Mouse (Mus musculus) lung, embryonic 16.5 days (tissue): Measurements from ENCODE around the gene Tenm4. TPM values are rescaled to one million over a fixed set of nuclear protein-coding genes. Genes with fewer than 3 reads are reported as not detected.

ENCODE experiments used
- ATAC-seq: fragments of 200-750 bp; cut with Nextera tagmentation; 2 replicates; pipeline ENCODE4 v1.8.0; 2017; ENCODE audit warnings: low read depth, mild to moderate bottlenecking, moderate library complexity
- H3K27ac ChIP-seq: fragments of 300-500 bp; sonication (generic); 2 replicates; pipeline ENCODE4 v1.5.1; 2014; ENCODE audit warnings: mild to moderate bottlenecking, control low read depth, low read length
- H3K27me3 ChIP-seq: fragments of 300-500 bp; sonication (generic); 2 replicates; pipeline ENCODE4 v1.6.1; 2014; ENCODE audit warnings: low read depth, low read length, mixed read lengths; ENCODE audit not compliant: control insufficient read depth, insufficient read depth
- H3K36me3 ChIP-seq: fragments of 300-500 bp; sonication (generic); 2 replicates; pipeline ENCODE4 v1.6.1; 2014; ENCODE audit warnings: low read length; ENCODE audit not compliant: control insufficient read depth, insufficient read depth
- H3K4me1 ChIP-seq: fragments of 300-500 bp; sonication (generic); replicated peaks from 2 replicates; pipeline ENCODE4 v1.6.1; 2014; ENCODE audit warnings: low read length, mixed read lengths; ENCODE audit not compliant: control insufficient read depth, insufficient read depth
- H3K4me2 ChIP-seq: fragments of 300-500 bp; sonication (generic); 2 replicates; pipeline ENCODE4 v1.6.1; 2014; ENCODE audit warnings: low read depth, low read length, control low read depth
- H3K4me3 ChIP-seq: fragments of 300-500 bp; sonication (generic); 2 replicates; pipeline ENCODE4 v1.5.1; 2014; ENCODE audit warnings: mild to moderate bottlenecking, low read length, control low read depth
- H3K9ac ChIP-seq: fragments of 300-500 bp; sonication (generic); 2 replicates; pipeline ENCODE4 v1.6.1; 2014; ENCODE audit warnings: low read length, control low read depth
- H3K9me3 ChIP-seq: fragments of 300-500 bp; sonication (generic); 2 replicates; pipeline ENCODE4 v1.6.1; 2016; ENCODE audit warnings: low read length; ENCODE audit not compliant: control insufficient read depth
- WGBS: fragments of 180-500 bp; shearing (Covaris S2); extraction: QIAGEN DNeasy Blood & Tissue Kit; methylation state at CpG from one replicate; pipeline ENCODE4 v1.1.7; 2014; 5-methylcytosine and 5-hydroxymethylcytosine counted together
- polyA plus RNA-seq: library from polyadenylated mRNA; unstranded; fragments of >200 nt; fragmentation: Nextera tagmentation; extraction: Ambion mirVana; gene quantifications from 2 replicates; pipeline ENCODE4 v1.2.1, GENCODE M21; 2015

Tenm4 gene
- polyA plus RNA-seq, 1 experiment from 2014 or later = 18.5 TPM

- H3K4me1 ChIP-seq = peaks cover 16% of the 10 kb centered on the region
- no peaks in the 10 kb centered on the region for H3K9me3 ChIP-seq
- H3K27ac ChIP-seq = no peak overlapping the region
- no peak for ATAC-seq
- H3K36me3 ChIP-seq = no peaks in the 10 kb centered on the region
- 54% methylated on average over 4 of the region's 4 CpGs for WGBS
- no peaks in the 10 kb centered on the region for H3K27me3 ChIP-seq
- H3K4me3 ChIP-seq = no peak overlapping the region
- no peak overlapping the region for H3K9ac ChIP-seq
- no peak overlapping the region for H3K4me2 ChIP-seq
These were observed 575.7 kb downstream of the Tenm4 start for GRCm38 (mm10) chr7:96746706-96747105.

- H3K9me3 ChIP-seq = no peaks in the 10 kb centered on the region
- no peak overlapping the region for H3K9ac ChIP-seq
- no peak overlapping the region for H3K4me3 ChIP-seq
- no peak overlapping the region for H3K4me2 ChIP-seq
- H3K36me3 ChIP-seq = no peaks in the 10 kb centered on the region
- peaks cover 15% of the 10 kb centered on the region for H3K4me1 ChIP-seq
- 64% methylated on average over 7 of the region's 7 CpGs for WGBS
- ATAC-seq = no peak
- no peak overlapping the region for H3K27ac ChIP-seq
- H3K27me3 ChIP-seq = no peaks in the 10 kb centered on the region
These were observed 577.5 kb downstream of the Tenm4 start for GRCm38 (mm10) chr7:96748538-96749045.

GRCm38 (mm10) chr7:96749753-96750152 is 578.7 kb downstream of the Tenm4 start:
- no peak overlapping the region for H3K27ac ChIP-seq
- ATAC-seq = peak; percentile 52
- no peak overlapping the region for H3K9ac ChIP-seq
- no peak overlapping the region for H3K4me2 ChIP-seq
- 49% methylated on average over 8 of the region's 8 CpGs for WGBS
- peaks cover 15% of the 10 kb centered on the region for H3K4me1 ChIP-seq
- H3K36me3 ChIP-seq = no peaks in the 10 kb centered on the region
- H3K9me3 ChIP-seq = no peaks in the 10 kb centered on the region
- H3K27me3 ChIP-seq = no peaks in the 10 kb centered on the region
- no peak overlapping the region for H3K4me3 ChIP-seq

- H3K4me3 ChIP-seq = no peak overlapping the region
- peaks cover 15% of the 10 kb centered on the region for H3K4me1 ChIP-seq
- H3K9ac ChIP-seq = no peak overlapping the region
- 90% methylated on average over 2 of the region's 2 CpGs for WGBS
- ATAC-seq = no peak
- no peak overlapping the region for H3K4me2 ChIP-seq
- no peaks in the 10 kb centered on the region for H3K36me3 ChIP-seq
- no peaks in the 10 kb centered on the region for H3K9me3 ChIP-seq
- no peak overlapping the region for H3K27ac ChIP-seq
- no peaks in the 10 kb centered on the region for H3K27me3 ChIP-seq
These were observed 580.2 kb downstream of the Tenm4 start for GRCm38 (mm10) chr7:96751236-96751635.

- WGBS = 87% methylated on average over 2 of the region's 2 CpGs
- no peaks in the 10 kb centered on the region for H3K36me3 ChIP-seq
- no peak overlapping the region for H3K9ac ChIP-seq
- no peak overlapping the region for H3K27ac ChIP-seq
- no peaks in the 10 kb centered on the region for H3K27me3 ChIP-seq
- peaks cover 18% of the 10 kb centered on the region for H3K4me1 ChIP-seq
- no peak overlapping the region for H3K4me2 ChIP-seq
- no peak for ATAC-seq
- H3K9me3 ChIP-seq = no peaks in the 10 kb centered on the region
- H3K4me3 ChIP-seq = no peak overlapping the region
These were observed 581.7 kb downstream of the Tenm4 start for GRCm38 (mm10) chr7:96752776-96753175.

GRCm38 (mm10) chr7:96753335-96754095 is 582.5 kb downstream of the Tenm4 start:
- peaks cover 17% of the 10 kb centered on the region for H3K4me1 ChIP-seq
- no peak overlapping the region for H3K27ac ChIP-seq
- WGBS = 44% methylated on average over 4 of the region's 4 CpGs
- H3K4me3 ChIP-seq = no peak overlapping the region
- H3K36me3 ChIP-seq = no peaks in the 10 kb centered on the region
- no peak overlapping the region for H3K9ac ChIP-seq
- ATAC-seq = no peak
- no peaks in the 10 kb centered on the region for H3K9me3 ChIP-seq
- H3K4me2 ChIP-seq = no peak overlapping the region
- no peaks in the 10 kb centered on the region for H3K27me3 ChIP-seq

- H3K4me2 ChIP-seq = no peak overlapping the region
- H3K36me3 ChIP-seq = no peaks in the 10 kb centered on the region
- H3K4me3 ChIP-seq = no peak overlapping the region
- H3K9me3 ChIP-seq = no peaks in the 10 kb centered on the region
- ATAC-seq = no peak
- 45% methylated on average over 12 of the region's 12 CpGs for WGBS
- H3K4me1 ChIP-seq = peaks cover 15% of the 10 kb centered on the region
- no peaks in the 10 kb centered on the region for H3K27me3 ChIP-seq
- no peak overlapping the region for H3K9ac ChIP-seq
- no peak overlapping the region for H3K27ac ChIP-seq
These were observed 583.1 kb downstream of the Tenm4 start for GRCm38 (mm10) chr7:96754175-96754574.

- Histone ChIP-seq H3K36me3 (no peaks in the 10 kb centered on the region), H3K27me3 (no peaks in the 10 kb centered on the region), H3K9me3 (no peaks in the 10 kb centered on the region), H3K4me2 (no peak overlapping the region), H3K27ac (peak overlapping the region; percentile 38), H3K4me1 (peaks cover 15% of the 10 kb centered on the region), H3K4me3 (no peak overlapping the region), H3K9ac (0 out of 2 replicates have a peak overlapping the region, but pooled peaks have one; percentile 5)
- ATAC-seq = peak; percentile 67
- 45% methylated on average over 12 of the region's 12 CpGs for WGBS
These were observed 584.5 kb downstream of the Tenm4 start for GRCm38 (mm10) chr7:96755459-96756094.

GRCm38 (mm10) chr7:96756104-96756742 is 585.2 kb downstream of the Tenm4 start:
- Histone ChIP-seq H3K4me3 (no peak overlapping the region), H3K9me3 (no peaks in the 10 kb centered on the region), H3K36me3 (no peaks in the 10 kb centered on the region), H3K4me1 (peaks cover 15% of the 10 kb centered on the region), H3K27me3 (no peaks in the 10 kb centered on the region), H3K4me2 (no peak overlapping the region), H3K27ac (peak overlapping the region; percentile 33), H3K9ac (peak overlapping the region; percentile 36; the same call in 1 of the 2 replicates)
- ATAC-seq = peak; percentile 45; the same call in 1 of the 2 replicates
- 27% methylated on average over 10 of the region's 10 CpGs for WGBS
